Comparison of ENCODE assay signal across 20 mouse cellular contexts in genomic region chr6:39964606-39965005, GRCm38 (mm10).
DNase-seq lines count a peak whose midpoint lies in the region; ATAC-seq and TF ChIP-seq lines count a peak whose summit lies in the region.
"Had no signal": no experiment of that assay in that cellular context is flagged by ENCODE, and none has a peak within 500 bp of the region (broad histone marks: within the 10 kb centered on the region; RNA-seq: fewer than 3 reads in every experiment).

No protein-coding gene starts in this region.

- H3K4me3 ChIP-seq in hindbrain, embryonic 14.5 days (replicated peaks; ENCODE audit: low read length): no peak overlapping the region
- H3K4me3 ChIP-seq in hindbrain, embryonic 10.5 days: no peak overlapping the region
- H3K4me3 ChIP-seq in intestine, postnatal 0 days (ENCODE audit: low read depth, low read length): no peak overlapping the region
- H3K4me3 ChIP-seq: embryonic facial prominence, embryonic 15.5 days; forebrain, embryonic 15.5 days; heart, embryonic 10.5 days; intestine, embryonic 15.5 days; midbrain, embryonic 10.5 days; neural tube, embryonic 13.5 days had no signal

- peaks cover 4% of the 10 kb centered on the region for H3K4me1 ChIP-seq in hindbrain, embryonic 14.5 days (replicated peaks; ENCODE audit: control insufficient read depth, insufficient read depth, low read length)
- peaks cover 7% of the 10 kb centered on the region; the same call in 1 of the 2 replicates for H3K4me1 ChIP-seq in hindbrain, embryonic 10.5 days (replicated peaks)
- H3K4me1 ChIP-seq in intestine, postnatal 0 days (replicated peaks; ENCODE audit: control insufficient read depth, insufficient read depth, low read length): no peaks in the 10 kb centered on the region
- H3K4me1 ChIP-seq: embryonic facial prominence, embryonic 15.5 days; heart, embryonic 10.5 days; intestine, embryonic 15.5 days; midbrain, embryonic 10.5 days had no signal

- H3K9me3 ChIP-seq in hindbrain, embryonic 14.5 days (ENCODE audit: control insufficient read depth, low read length): no peaks in the 10 kb centered on the region
- H3K9me3 ChIP-seq in hindbrain, embryonic 10.5 days: no peaks in the 10 kb centered on the region
- H3K9me3 ChIP-seq in intestine, postnatal 0 days (ENCODE audit: control insufficient read depth): no peaks in the 10 kb centered on the region
- H3K9me3 ChIP-seq: embryonic facial prominence, embryonic 15.5 days; forebrain, embryonic 15.5 days; heart, embryonic 10.5 days; intestine, embryonic 15.5 days; midbrain, embryonic 10.5 days; neural tube, embryonic 13.5 days had no signal

- peak; percentile 43; the same call in 1 of the 2 replicates for ATAC-seq in cerebellum, adult (ENCODE audit: insufficient number of reproducible peaks, low FRiP score, low TSS enrichment)
- ATAC-seq in hindbrain, embryonic 14.5 days (ENCODE audit: low FRiP score): no peak
- ATAC-seq in intestine, postnatal 0 days: no peak
- ATAC-seq: activated CD4-positive, CD25-positive, alpha-beta regulatory T cell, adult 4 months; intestine, embryonic 15.5 days; lung, postnatal 0 days had no signal

- H3K27me3 ChIP-seq in hindbrain, embryonic 14.5 days (ENCODE audit: control insufficient read depth, insufficient read depth, low read length): no peaks in the 10 kb centered on the region
- H3K27me3 ChIP-seq in hindbrain, embryonic 10.5 days (ENCODE audit: insufficient read depth, poor library complexity, severe bottlenecking): no peaks in the 10 kb centered on the region
- no peaks in the 10 kb centered on the region for H3K27me3 ChIP-seq in intestine, postnatal 0 days (replicated peaks; ENCODE audit: control insufficient read depth, insufficient read depth, low read length)
- H3K27me3 ChIP-seq: embryonic facial prominence, embryonic 15.5 days; forebrain, embryonic 15.5 days; intestine, embryonic 15.5 days; neural tube, embryonic 13.5 days had no signal

- no peak overlapping the region for H3K9ac ChIP-seq in hindbrain, embryonic 14.5 days
- H3K9ac ChIP-seq in intestine, postnatal 0 days (ENCODE audit: low read depth, low read length): no peak overlapping the region
- H3K9ac ChIP-seq: embryonic facial prominence, embryonic 15.5 days; forebrain, embryonic 15.5 days; intestine, embryonic 15.5 days; neural tube, embryonic 13.5 days had no signal

- no peak overlapping the region for H3K4me2 ChIP-seq in hindbrain, embryonic 14.5 days (replicated peaks)
- H3K4me2 ChIP-seq in intestine, postnatal 0 days (replicated peaks; ENCODE audit: low read depth): no peak overlapping the region
- H3K4me2 ChIP-seq: embryonic facial prominence, embryonic 15.5 days; forebrain, embryonic 15.5 days; intestine, embryonic 15.5 days; neural tube, embryonic 13.5 days had no signal

- WGBS in hindbrain, embryonic 14.5 days: 58% methylated on average over 4 of the region's 4 CpGs
- 71% methylated on average over 4 of the region's 4 CpGs for WGBS in hindbrain, embryonic 10.5 days
- 72% methylated on average over 4 of the region's 4 CpGs for WGBS in intestine, postnatal 0 days

- DNase-seq in cerebellum, adult 8-10 months: no peak
- no peak for DNase-seq in hindbrain, embryonic 14.5 days (ENCODE audit: low spot score)
- no peak for DNase-seq in hindbrain, embryonic 10.5 days (ENCODE audit: low spot score)
- peak; percentile 50 for DNase-seq in brain, adult 2 months (ENCODE audit: low read depth, low spot score)
- DNase-seq in cerebellum, adult 9-11 months: peak; percentile 55
- DNase-seq in frontal cortex, postnatal 14 days (ENCODE audit: low spot score in 2 of 2): no peak
- DNase-seq: adrenal gland, postnatal 10 days; kidney, adult 9 months; kidney, postnatal 14 days; thymus, postnatal 14 days had no signal

- H3K27ac ChIP-seq in hindbrain, embryonic 14.5 days: 0 out of 2 replicates have a peak overlapping the region, but pooled peaks have one; percentile 47
- no peak overlapping the region for H3K27ac ChIP-seq in hindbrain, embryonic 10.5 days
- H3K27ac ChIP-seq in intestine, postnatal 0 days (ENCODE audit: low read depth, low read length): no peak overlapping the region
- H3K27ac ChIP-seq: embryonic facial prominence, embryonic 15.5 days; forebrain, embryonic 15.5 days; heart, embryonic 10.5 days; intestine, embryonic 15.5 days; midbrain, embryonic 10.5 days; neural tube, embryonic 13.5 days had no signal

- no peaks in the 10 kb centered on the region for H3K36me3 ChIP-seq in hindbrain, embryonic 14.5 days (replicated peaks; ENCODE audit: control insufficient read depth, insufficient read depth)
- no peaks in the 10 kb centered on the region for H3K36me3 ChIP-seq in hindbrain, embryonic 10.5 days
- no peaks in the 10 kb centered on the region for H3K36me3 ChIP-seq in intestine, postnatal 0 days (ENCODE audit: control insufficient read depth, insufficient read depth)
- H3K36me3 ChIP-seq: embryonic facial prominence, embryonic 15.5 days; forebrain, embryonic 15.5 days; heart, embryonic 10.5 days; intestine, embryonic 15.5 days; midbrain, embryonic 10.5 days; neural tube, embryonic 13.5 days had no signal

- TF ChIP-seq CTCF in intestine, postnatal 0 days (IDR thresholded peaks at IDR 0.05; ENCODE audit: low read depth): no peak

Comparison
In these comparisons a context has a peak if more than half of its experiments do, and no peak if none do; other contexts are left out.
1. DNase-seq: peak in brain, adult 2 months (single experiment) and cerebellum, adult 9-11 months (single experiment); none in cerebellum, adult 8-10 months (single experiment), hindbrain, embryonic 14.5 days (single experiment), hindbrain, embryonic 10.5 days (single experiment) and frontal cortex, postnatal 14 days (0 of 2).